Mouse (Mus musculus) erythroblast, embryonic 14.5 days (primary cell): ENCODE data around the gene Kif3c.

Source experiments
- GATA1 ChIP-seq: IDR thresholded peaks from 2 replicates; pipeline ENCODE4 v1.6.1; 2012; ENCODE audit warnings: low read length, inconsistent platforms, mixed read lengths
- TAL1 ChIP-seq: IDR thresholded peaks from 3 replicates; pipeline ENCODE4 v1.6.1; 2012; ENCODE audit warnings: low read length, inconsistent platforms, mixed read lengths

DNA sequence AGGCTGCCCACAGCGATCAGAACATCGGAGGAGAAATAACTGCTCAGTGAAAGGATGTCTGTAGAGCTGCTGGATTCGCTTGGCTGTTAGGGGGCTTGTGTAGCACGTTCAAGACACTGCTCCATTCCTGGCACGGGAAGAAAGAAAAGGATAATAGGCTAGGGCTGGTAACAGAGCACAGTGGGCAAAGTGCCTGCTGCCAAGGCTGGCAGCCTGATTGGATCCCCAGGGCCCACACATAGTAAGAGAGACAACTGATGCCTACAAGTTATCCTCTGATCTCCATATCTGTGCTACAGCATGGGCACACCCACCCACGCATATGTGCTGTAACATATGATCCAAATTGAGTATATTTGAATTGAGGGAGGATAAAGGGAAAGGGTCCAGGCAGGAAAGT is 41.7 kb downstream of the Kif3c start:
- TF ChIP-seq TAL1 (no peak), GATA1 (no peak)
